Mouse (Mus musculus): Measurements from ENCODE around the gene Cnnm3.

Gene Cnnm3

GRCm38 (mm10) chr1:36575347-36575746 is 63.7 kb downstream of the Cnnm3 start:
- no peak for DNase-seq (ENCODE audit: low spot score in 2 of 2)

DNA sequence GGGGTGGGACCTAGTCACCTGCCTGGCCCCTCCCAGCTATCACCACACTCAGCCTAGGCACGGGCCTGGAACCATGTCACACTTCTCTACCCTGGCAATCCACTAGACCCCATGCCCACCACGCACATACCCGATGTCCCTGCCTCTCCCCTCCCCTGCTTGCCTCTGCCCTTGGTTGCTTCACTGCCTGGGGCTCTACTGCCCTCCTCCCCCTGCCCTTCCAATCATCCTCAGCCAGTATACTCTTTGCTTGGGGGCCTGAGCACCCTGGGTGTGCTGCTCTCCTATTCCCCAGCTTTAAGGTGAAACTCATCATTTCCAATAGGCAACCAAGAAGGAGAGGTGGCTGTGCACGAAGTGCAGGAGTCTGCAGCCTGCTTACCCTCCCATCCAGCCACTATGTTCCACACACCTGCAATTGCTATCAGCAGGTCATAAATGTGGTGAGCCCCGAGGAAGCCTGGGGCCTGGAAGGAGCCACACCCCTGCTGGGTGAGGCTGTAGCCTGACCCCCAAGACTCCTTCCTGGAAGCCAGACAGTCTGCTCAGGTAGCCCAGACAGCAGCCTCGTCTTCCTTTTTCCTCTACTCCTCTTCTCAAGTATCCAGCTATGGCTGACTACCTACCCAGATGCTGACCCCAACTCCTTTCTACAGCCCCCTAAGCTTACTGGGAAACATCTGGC is 65.5 kb downstream of the Cnnm3 start:
- DNase-seq (ENCODE audit: low spot score in 2 of 2) = no peak

All from frontal cortex, postnatal 14 days (tissue).